24 mouse cellular contexts compared by ENCODE assay signal in the genomic region with DNA sequence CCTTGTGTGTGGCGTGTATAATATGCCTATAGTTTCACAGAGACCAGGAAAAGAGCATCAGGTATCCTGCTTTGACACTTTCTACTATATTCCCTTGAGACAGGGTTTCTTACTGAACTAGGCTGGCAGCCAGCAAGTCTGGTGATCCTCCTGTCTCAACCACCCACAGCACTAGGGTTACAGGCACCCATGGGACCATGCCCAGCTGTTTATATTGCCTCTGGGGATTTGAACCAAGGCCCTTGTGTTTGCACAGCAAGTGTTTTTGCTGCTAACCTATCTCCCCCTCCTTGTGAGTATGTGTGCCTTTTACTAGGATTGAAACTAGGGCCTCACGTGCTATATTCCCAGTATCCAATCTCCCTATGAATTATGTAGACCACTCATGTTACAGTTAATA. TPM values are rescaled to one million over a fixed set of nuclear protein-coding genes. Genes with fewer than 3 reads are reported as not detected.
DNase-seq lines count a peak whose midpoint lies in the region; ATAC-seq and TF ChIP-seq lines count a peak whose summit lies in the region.
"Had no signal": no experiment of that assay in that cellular context is flagged by ENCODE, and none has a peak within 500 bp of the region (broad histone marks: within the 10 kb centered on the region; RNA-seq: fewer than 3 reads in every experiment).

No protein-coding gene starts in this region.

- WGBS in spleen, adult 2 months = 51% methylated on average over 2 of the region's 2 CpGs
- WGBS in forebrain, postnatal 0 days = 87% methylated on average over 2 of the region's 2 CpGs
- 98% methylated on average over 2 of the region's 2 CpGs for WGBS in heart, embryonic 10.5 days

- no peak for TF ChIP-seq POLR2A in spleen, adult 2 months (IDR thresholded peaks at IDR 0.05; ENCODE audit: low read depth, low read length)

- peaks cover 43% of the 10 kb centered on the region for H3K36me3 ChIP-seq in spleen, adult 2 months (ENCODE audit: control insufficient read depth, insufficient read depth, low read length)
- H3K36me3 ChIP-seq in forebrain, postnatal 0 days (ENCODE audit: insufficient read depth) = peaks cover 4% of the 10 kb centered on the region; the same call in 1 of the 2 replicates
- peaks cover 34% of the 10 kb centered on the region for H3K36me3 ChIP-seq in heart, embryonic 10.5 days

- ATAC-seq in neutrophil, adult 5-6 weeks (ENCODE audit: extremely low read depth, insufficient number of reproducible peaks, low FRiP score, poor library complexity, severe bottlenecking) = peak; percentile 48; the same call in 1 of the 2 replicates
- ATAC-seq in forebrain, postnatal 0 days = no peak
- ATAC-seq: forebrain, embryonic 15.5 days; intestine, embryonic 15.5 days had no signal

- H3K27ac ChIP-seq in spleen, adult 2 months (ENCODE audit: insufficient read depth, low read length) = no peak overlapping the region; the same call in 1 of the 2 replicates
- H3K27ac ChIP-seq in forebrain, postnatal 0 days (ENCODE audit: low read depth, low read length) = no peak overlapping the region
- no peak overlapping the region for H3K27ac ChIP-seq in heart, embryonic 10.5 days
- H3K27ac ChIP-seq: forebrain, embryonic 15.5 days; heart, embryonic 15.5 days; hindbrain, embryonic 10.5 days; hindbrain, embryonic 14.5 days; intestine, embryonic 15.5 days had no signal

- no peak for TF ChIP-seq CTCF in spleen, adult 2 months (IDR thresholded peaks at IDR 0.05; ENCODE audit: extremely low read depth, insufficient read depth, insufficient read length, insufficient replicate concordance)
- no peak for TF ChIP-seq CTCF in forebrain, postnatal 0 days (IDR thresholded peaks at IDR 0.05; ENCODE audit: low read depth)

- H3K4me1 ChIP-seq in spleen, adult 2 months (ENCODE audit: control insufficient read depth, insufficient read depth, insufficient read length) = peaks cover 28% of the 10 kb centered on the region
- no peaks in the 10 kb centered on the region for H3K4me1 ChIP-seq in forebrain, postnatal 0 days (ENCODE audit: insufficient read depth)
- H3K4me1 ChIP-seq in heart, embryonic 10.5 days = peaks cover 14% of the 10 kb centered on the region
- H3K4me1 ChIP-seq: forebrain, embryonic 15.5 days; intestine, embryonic 15.5 days had no signal

- no peaks in the 10 kb centered on the region for H3K9me3 ChIP-seq in forebrain, postnatal 0 days (ENCODE audit: low read length)
- no peaks in the 10 kb centered on the region for H3K9me3 ChIP-seq in heart, embryonic 10.5 days
- H3K9me3 ChIP-seq: forebrain, embryonic 15.5 days; G1E; heart, embryonic 15.5 days; hindbrain, embryonic 10.5 days; intestine, embryonic 15.5 days had no signal

- no peak overlapping the region for H3K4me2 ChIP-seq in forebrain, postnatal 0 days (ENCODE audit: low read depth)
- H3K4me2 ChIP-seq: forebrain, embryonic 15.5 days; heart, embryonic 11.5 days; heart, embryonic 15.5 days; hindbrain, embryonic 14.5 days; intestine, embryonic 15.5 days had no signal

- H3K27me3 ChIP-seq in spleen, adult 2 months (ENCODE audit: control insufficient read depth, insufficient read depth, low read length) = no peaks in the 10 kb centered on the region
- H3K27me3 ChIP-seq in forebrain, postnatal 0 days (ENCODE audit: insufficient read depth, low read length) = no peaks in the 10 kb centered on the region
- H3K27me3 ChIP-seq in heart, embryonic 10.5 days (ENCODE audit: insufficient read depth, poor library complexity, severe bottlenecking) = no peaks in the 10 kb centered on the region
- H3K27me3 ChIP-seq: forebrain, embryonic 15.5 days; heart, embryonic 15.5 days; intestine, embryonic 15.5 days had no signal

- peak; percentile 42 for DNase-seq in adrenal gland, postnatal 14 days
- no peak for DNase-seq in adrenal gland, adult 18-20 months (ENCODE audit: low spot score in 2 of 2)
- peak; percentile 46 to 68 for DNase-seq in spleen, adult 2 months (ENCODE audit: low read depth in 1 of 2, low spot score in 2 of 2)
- DNase-seq in spleen, adult 18-20 months = no peak
- DNase-seq in forebrain, postnatal 0 days = no peak
- no peak for DNase-seq in heart, embryonic 10.5 days (ENCODE audit: low spot score)
- DNase-seq: adrenal gland, postnatal 25 days; cerebellum, adult 18-20 months; cerebellum, postnatal 10 days; gastrocnemius, postnatal 10 days; heart, adult 18-20 months had no signal

- H3K9ac ChIP-seq in forebrain, postnatal 0 days = no peak overlapping the region
- H3K9ac ChIP-seq: forebrain, embryonic 15.5 days; heart, embryonic 15.5 days; hindbrain, embryonic 14.5 days; intestine, embryonic 15.5 days had no signal

- H3K4me3 ChIP-seq in spleen, adult 2 months (ENCODE audit: extremely low read depth, insufficient read depth, insufficient read length) = no peak overlapping the region
- H3K4me3 ChIP-seq in forebrain, postnatal 0 days (ENCODE audit: low read depth, low read length) = no peak overlapping the region
- no peak overlapping the region for H3K4me3 ChIP-seq in heart, embryonic 10.5 days
- H3K4me3 ChIP-seq: forebrain, embryonic 15.5 days; heart, embryonic 15.5 days; hindbrain, embryonic 10.5 days; intestine, embryonic 15.5 days had no signal

RNA-seq across cellular contexts. Expression of gene Nacad, which starts 24.3 kb away (rescaled TPM):
- 2.9 and 4.4 TPM in 2 replicates for total RNA-seq in adrenal gland, postnatal 14 days (2021)
- 1 to 10 TPM; 1.6 to 1.9 TPM for total RNA-seq in adrenal gland, adult 18-20 months (2021)
- polyA plus RNA-seq in spleen, adult 2 months (2012; rRNA removed) = 0.37 and 0.60 TPM in 2 replicates
- total RNA-seq in neutrophil, adult 5-6 weeks (2017) = 0.12 TPM in 2 replicates
- total RNA-seq in forebrain, postnatal 0 days (2014; rRNA removed) = 69.4 and 75.6 TPM in 2 replicates
- 46.4 and 61.3 TPM in 2 replicates for polyA plus RNA-seq in forebrain, postnatal 0 days (2015; fragmentation: Nextera tagmentation; extraction: Ambion mirVana)
- polyA plus RNA-seq in heart, embryonic 10.5 days (2016; fragmentation: Nextera tagmentation; extraction: Ambion mirVana) = 2.4 and 2.9 TPM in 2 replicates
- polyA plus RNA-seq: G1E had no signal

RNA-seq across cellular contexts. Expression of gene Ccm2, which starts 34.9 kb away (rescaled TPM):
- 37.6 and 47.5 TPM in 2 replicates for total RNA-seq in adrenal gland, postnatal 14 days (2021)
- 10 to 100 TPM; 41.7 to 60.2 TPM for total RNA-seq in adrenal gland, adult 18-20 months (2021)
- polyA plus RNA-seq in spleen, adult 2 months (2012; rRNA removed) = 233 and 234 TPM in 2 replicates
- total RNA-seq in neutrophil, adult 5-6 weeks (2017) = 297 and 309 TPM in 2 replicates
- 58.9 and 65.6 TPM in 2 replicates for total RNA-seq in forebrain, postnatal 0 days (2014; rRNA removed)
- 84.0 and 84.7 TPM in 2 replicates for polyA plus RNA-seq in forebrain, postnatal 0 days (2015; fragmentation: Nextera tagmentation; extraction: Ambion mirVana)
- 86.1 and 108 TPM in 2 replicates for polyA plus RNA-seq in heart, embryonic 10.5 days (2016; fragmentation: Nextera tagmentation; extraction: Ambion mirVana)

RNA-seq across cellular contexts. Expression of gene Tbrg4, which starts 44.3 kb away (rescaled TPM):
- 85.1 and 90.4 TPM in 2 replicates for total RNA-seq in adrenal gland, postnatal 14 days (2021)
- 10 to 100 TPM; 67.7 to 77.0 TPM for total RNA-seq in adrenal gland, adult 18-20 months (2021)
- polyA plus RNA-seq in spleen, adult 2 months (2012; rRNA removed) = 88.6 and 125 TPM in 2 replicates
- total RNA-seq in neutrophil, adult 5-6 weeks (2017) = 22.5 and 27.6 TPM in 2 replicates
- total RNA-seq in forebrain, postnatal 0 days (2014; rRNA removed) = 32.2 and 41.9 TPM in 2 replicates
- 30.9 and 31.6 TPM in 2 replicates for polyA plus RNA-seq in forebrain, postnatal 0 days (2015; fragmentation: Nextera tagmentation; extraction: Ambion mirVana)
- polyA plus RNA-seq in heart, embryonic 10.5 days (2016; fragmentation: Nextera tagmentation; extraction: Ambion mirVana) = 72.1 and 73.8 TPM in 2 replicates

RNA-seq across cellular contexts. Expression of gene Wap, which starts 56.9 kb away (rescaled TPM):
- total RNA-seq in adrenal gland, postnatal 14 days (2021) = not detected in 2 replicates
- total RNA-seq in adrenal gland, adult 18-20 months (2021) = not detected
- not detected in 2 replicates for polyA plus RNA-seq in spleen, adult 2 months (2012; rRNA removed)
- total RNA-seq in neutrophil, adult 5-6 weeks (2017) = not detected in 2 replicates
- total RNA-seq in forebrain, postnatal 0 days (2014; rRNA removed) = not detected in 2 replicates
- polyA plus RNA-seq in forebrain, postnatal 0 days (2015; fragmentation: Nextera tagmentation; extraction: Ambion mirVana) = not detected in 2 replicates
- polyA plus RNA-seq in heart, embryonic 10.5 days (2016; fragmentation: Nextera tagmentation; extraction: Ambion mirVana) = not detected in 2 replicates
- total RNA-seq: adrenal gland, postnatal 25 days; G1E; gastrocnemius, postnatal 10 days; gastrocnemius, postnatal 4 days; heart, adult 18-20 months; heart, postnatal 25 days had no signal
- polyA plus RNA-seq: embryonic facial prominence, embryonic 11.5 days; forebrain, embryonic 11.5 days; forebrain, embryonic 15.5 days; frontal cortex, adult 2 months; G1E; heart, embryonic 11.5 days; heart, embryonic 15.5 days; hindbrain, embryonic 10.5 days; hindbrain, embryonic 14.5 days; intestine, embryonic 15.5 days had no signal

Comparison
In these comparisons a context has a peak if more than half of its experiments do, and no peak if none do; other contexts are left out.
1. DNase-seq: peak in adrenal gland, postnatal 14 days (single experiment) and spleen, adult 2 months (2 of 2); none in adrenal gland, adult 18-20 months (0 of 2), spleen, adult 18-20 months (0 of 2), forebrain, postnatal 0 days (single experiment) and heart, embryonic 10.5 days (single experiment).
2. RNA of gene Nacad, which starts 24.3 kb away (total RNA-seq): 69.4 to 75.6 TPM in forebrain, postnatal 0 days; 2.9 to 4.4 TPM in adrenal gland, postnatal 14 days, 1.6 to 1.9 TPM in adrenal gland, adult 18-20 months and 0.12 TPM in neutrophil, adult 5-6 weeks; every median in the first group is over 10 times any median in the second.